Mouse (Mus musculus) bone marrow macrophage, adult 2 months (primary cell): Measurements from ENCODE around the gene Mdc1. TPM values are rescaled to one million over a fixed set of nuclear protein-coding genes. Genes with fewer than 3 reads are reported as not detected.

Source experiments
- H3K27ac ChIP-seq: 2 replicates; pipeline ENCODE4 v1.5.1; 2012; ENCODE audit warnings: low read depth, low read length; ENCODE audit not compliant: insufficient read depth
- H3K4me1 ChIP-seq: 2 replicates; pipeline ENCODE4 v1.6.1; 2012; ENCODE audit warnings: low read length; ENCODE audit not compliant: control insufficient read depth, insufficient read depth
- H3K4me3 ChIP-seq: 2 replicates; pipeline ENCODE4 v1.5.1; 2012; ENCODE audit warnings: mild to moderate bottlenecking, low read length, moderate library complexity; ENCODE audit not compliant: insufficient read depth
- CTCF ChIP-seq: IDR thresholded peaks from 2 replicates; pipeline ENCODE4 v1.5.1; 2012; ENCODE audit warnings: low read depth, mild to moderate bottlenecking, low read length, moderate library complexity
- POLR2A ChIP-seq: IDR thresholded peaks from 2 replicates; pipeline ENCODE4 v1.6.1; 2012; ENCODE audit warnings: mild to moderate bottlenecking, low read depth, low read length, borderline replicate concordance
- polyA plus RNA-seq: library from polyadenylated mRNA; stranded (reverse); fragments of >200 nt; gene quantifications from 2 replicates; pipeline ENCODE4 v1.2.4, GENCODE M21; 2012; ENCODE audit not compliant: missing spikeins, insufficient read depth, insufficient read length

Mdc1 gene
- polyA plus RNA-seq, 1 experiment, result 17.7 TPM

- peak overlapping the region; percentile 98 for H3K4me3 ChIP-seq
- TF ChIP-seq CTCF (0 out of 2 replicates have a peak, but pooled peaks have one; percentile 30), POLR2A (no peak)
- H3K4me1 ChIP-seq, result peaks cover 14% of the 10 kb centered on the region
- peak overlapping the region; percentile 99 for H3K27ac ChIP-seq
Observed at GRCm38 (mm10) chr17:35870884-35871696, 29.8 kb downstream of the Mdc1 start.

DNA sequence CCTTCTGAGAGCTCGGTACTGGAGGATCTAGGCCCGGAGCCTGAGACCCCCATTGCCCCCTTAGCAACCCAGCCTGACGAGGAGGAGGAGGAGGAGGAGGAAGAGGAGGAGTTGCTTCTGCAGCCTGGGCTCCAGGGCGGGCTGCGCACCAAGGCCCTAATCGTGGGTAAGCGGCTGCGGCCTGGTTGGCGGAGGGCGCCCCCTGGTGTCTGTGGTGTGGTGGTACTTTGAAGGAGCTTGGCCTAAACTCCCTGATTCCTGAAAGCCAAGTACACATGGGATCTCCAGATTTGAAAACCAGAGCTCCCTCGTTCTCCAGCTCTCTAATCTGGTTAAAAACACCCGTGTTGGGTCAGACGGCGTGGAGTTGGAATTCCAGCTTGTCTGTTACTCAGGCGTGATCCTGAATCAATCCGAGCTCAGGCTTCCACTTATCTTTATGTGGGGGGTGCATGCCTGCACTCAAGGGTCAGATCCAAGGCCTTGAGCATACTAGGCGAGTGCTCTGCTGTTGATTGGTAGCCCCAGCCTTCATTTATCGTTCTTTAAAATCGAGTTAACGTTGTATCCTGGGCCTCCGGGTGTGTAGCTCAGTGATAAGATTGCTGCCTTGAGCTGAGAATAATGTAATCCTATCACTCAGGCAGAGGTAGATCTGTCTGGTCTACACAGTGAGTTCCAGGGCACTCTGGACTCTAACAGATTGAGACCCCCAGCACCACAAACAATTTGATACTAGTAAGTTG lies 32.6 kb downstream of the Mdc1 start:
- Histone ChIP-seq H3K4me3 (peak overlapping the region; percentile 21), H3K4me1 (peaks cover 14% of the 10 kb centered on the region), H3K27ac (peak overlapping the region; percentile 2; the same call in 1 of the 2 replicates)
- peak; percentile 77; the same call in 1 of the 2 replicates for TF ChIP-seq CTCF
- no peak for TF ChIP-seq POLR2A

- Histone ChIP-seq H3K4me3 (no peak overlapping the region), H3K4me1 (peaks cover 14% of the 10 kb centered on the region), H3K27ac (no peak overlapping the region)
- TF ChIP-seq CTCF (no peak), POLR2A (no peak)
Observed at GRCm38 (mm10) chr17:35874721-35875120, 33.4 kb downstream of the Mdc1 start.

DNA sequence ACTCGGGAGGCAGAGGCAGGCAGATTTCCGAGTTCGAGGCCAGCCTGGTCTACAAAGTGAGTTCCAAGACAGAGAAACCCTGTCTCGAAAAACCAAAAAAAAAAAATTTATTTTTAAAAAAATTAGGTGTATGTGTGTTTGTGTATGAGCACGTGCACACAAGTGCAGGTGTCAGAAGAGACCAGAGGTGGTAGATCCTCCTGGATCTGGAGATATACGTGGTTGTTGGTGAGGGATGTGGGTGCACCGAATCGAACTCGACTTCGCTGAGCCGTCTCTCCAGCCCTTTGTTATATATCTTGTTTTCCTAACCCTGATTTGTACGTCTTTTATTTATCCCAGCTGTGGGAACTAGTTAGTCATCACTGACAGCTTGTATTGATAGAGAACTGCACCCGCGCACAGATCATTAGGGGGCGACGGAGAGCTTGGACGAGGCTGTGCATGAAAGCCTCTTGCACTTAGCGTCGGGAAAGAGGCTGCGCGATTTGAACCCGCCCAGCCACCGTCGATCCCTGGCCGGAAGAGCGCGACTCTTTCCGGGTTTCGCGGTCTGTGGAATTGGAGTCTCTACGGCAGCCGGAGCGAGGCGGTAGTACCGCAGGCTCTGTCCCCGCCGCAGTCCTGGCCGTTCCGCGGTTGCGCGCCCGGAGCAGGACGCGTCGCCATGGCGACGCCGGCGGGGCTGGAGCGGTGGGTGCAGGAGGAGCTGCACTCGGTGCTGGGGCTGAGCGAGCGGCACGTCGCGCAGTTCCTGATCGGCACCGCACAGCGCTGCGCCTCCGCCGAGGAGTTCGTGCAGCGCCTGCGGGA lies 38.1 kb downstream of the Mdc1 start, which contains the start of gene Dhx16:
Gene Dhx16, plus strand, starts transcription at position 575 of the 813 bp plus-strand sequence.
- peak within 1 kb of the TSS; percentile 62 for H3K27ac ChIP-seq
- peaks cover 6% of the 10 kb centered on the region for H3K4me1 ChIP-seq
- H3K4me3 ChIP-seq, result peak within 1 kb of the TSS; percentile 90
- TF ChIP-seq CTCF (0 out of 2 replicates have a peak, but pooled peaks have one; percentile 24), POLR2A (no peak)

GRCm38 (mm10) chr17:35882924-35883323 lies 41.6 kb downstream of the Mdc1 start:
- TF ChIP-seq POLR2A, result no peak
- Histone ChIP-seq H3K27ac (no peak overlapping the region), H3K4me1 (peaks cover 6% of the 10 kb centered on the region), H3K4me3 (no peak overlapping the region)

- Histone ChIP-seq H3K4me3 (no peak overlapping the region), H3K4me1 (peaks cover 6% of the 10 kb centered on the region), H3K27ac (no peak overlapping the region)
- TF ChIP-seq CTCF (no peak), POLR2A (no peak)
Observed at GRCm38 (mm10) chr17:35883777-35884176, 42.5 kb downstream of the Mdc1 start.

GRCm38 (mm10) chr17:35887725-35888124 lies 46.4 kb downstream of the Mdc1 start:
- no peak overlapping the region for H3K27ac ChIP-seq
- TF ChIP-seq POLR2A, result no peak
- TF ChIP-seq CTCF, result no peak
- H3K4me1 ChIP-seq, result no peaks in the 10 kb centered on the region
- H3K4me3 ChIP-seq, result no peak overlapping the region

- peak within 1 kb of the TSS; percentile 78 for H3K4me3 ChIP-seq
- TF ChIP-seq POLR2A, result no peak
- TF ChIP-seq CTCF, result no peak
- peaks cover 18% of the 10 kb centered on the region for H3K4me1 ChIP-seq
- H3K27ac ChIP-seq, result peak within 1 kb of the TSS; percentile 61
Observed at GRCm38 (mm10) chr17:35896781-35897643, 55.7 kb downstream of the Mdc1 start, which contains the start of gene 2310061I04Rik. TSS of gene 2310061I04Rik (minus strand) at chr17:35897431.
